Mouse (Mus musculus) liver, embryonic 14.5 days (tissue): ENCODE results near the gene Ascc3.

ENCODE experiments used
- CTCF ChIP-seq: IDR thresholded peaks from 2 replicates; pipeline ENCODE4 v1.5.1; 2016; ENCODE audit warnings: antibody characterized with exemption, low read depth, control low read depth
- EP300 ChIP-seq: IDR thresholded peaks from 2 replicates; pipeline ENCODE4 v1.6.1; 2016; ENCODE audit warnings: antibody characterized with exemption, low read depth

DNA sequence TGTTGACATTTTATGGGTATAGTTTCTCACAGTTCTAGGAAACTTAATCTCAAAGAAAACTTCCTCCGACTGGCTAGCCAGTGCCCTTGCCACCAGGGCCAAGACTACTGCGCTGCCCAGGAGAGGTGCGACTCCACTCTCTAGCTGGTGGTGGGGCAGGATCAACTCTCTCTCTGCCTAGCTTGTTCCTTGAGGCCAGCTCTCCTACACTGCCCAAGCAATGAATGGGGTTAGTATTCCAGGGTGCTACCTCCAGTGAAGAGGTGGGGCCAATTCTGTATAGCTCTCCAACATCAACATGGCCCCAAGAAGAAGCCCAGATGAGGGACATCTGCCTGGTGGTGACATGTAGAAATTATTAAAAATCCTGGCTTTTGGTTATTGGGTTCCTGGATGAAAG is 61.1 kb downstream of the Ascc3 start:
- TF ChIP-seq CTCF (no peak), EP300 (no peak)
